Mouse (Mus musculus): ENCODE measurements at regions not wholly inside any gene's neighbourhood (a gene's known extent, or its start where the extent isn't known, plus 50 kb on each side); places are given as distances from the start of the nearest gene placed in this dataset.

GRCm38 (mm10) chrX:93002236-93002976, 283.8 kb upstream of the Arx start:
- no peak for TF ChIP-seq POLR2A (IDR thresholded peaks at IDR 0.05; ENCODE audit: insufficient read depth, low read depth, low read length)
- no peak for TF ChIP-seq CTCF (IDR thresholded peaks at IDR 0.05)

Data from heart, adult 2 months (tissue).